Mouse (Mus musculus) embryonic stem cell, embryonic (primary cell): ENCODE measurements around the gene Anapc15.

ENCODE experiments used
- CTCF ChIA-PET, 4 experiments: fragments of 300-600 bp in 2 of 4; fragments of 350-600 bp in 2 of 4; sonication (Branson Sonifier 250); formaldehyde crosslinking; loops; one replicate each; lab custom pipeline; 2022; ENCODE audit warnings: inconsistent platforms in 2 of 4; lab: Charles Lee
- POLR2A ChIA-PET, 4 experiments: fragments of 300-600 bp in 2 of 4; fragments of 350-600 bp in 2 of 4; sonication (Branson Sonifier 250); formaldehyde crosslinking; loops; one replicate each; lab custom pipeline; 2022; ENCODE audit warnings: antibody characterized with exemption in 4 of 4, inconsistent platforms in 1 of 4; lab: Charles Lee

Anapc15 gene

DNA sequence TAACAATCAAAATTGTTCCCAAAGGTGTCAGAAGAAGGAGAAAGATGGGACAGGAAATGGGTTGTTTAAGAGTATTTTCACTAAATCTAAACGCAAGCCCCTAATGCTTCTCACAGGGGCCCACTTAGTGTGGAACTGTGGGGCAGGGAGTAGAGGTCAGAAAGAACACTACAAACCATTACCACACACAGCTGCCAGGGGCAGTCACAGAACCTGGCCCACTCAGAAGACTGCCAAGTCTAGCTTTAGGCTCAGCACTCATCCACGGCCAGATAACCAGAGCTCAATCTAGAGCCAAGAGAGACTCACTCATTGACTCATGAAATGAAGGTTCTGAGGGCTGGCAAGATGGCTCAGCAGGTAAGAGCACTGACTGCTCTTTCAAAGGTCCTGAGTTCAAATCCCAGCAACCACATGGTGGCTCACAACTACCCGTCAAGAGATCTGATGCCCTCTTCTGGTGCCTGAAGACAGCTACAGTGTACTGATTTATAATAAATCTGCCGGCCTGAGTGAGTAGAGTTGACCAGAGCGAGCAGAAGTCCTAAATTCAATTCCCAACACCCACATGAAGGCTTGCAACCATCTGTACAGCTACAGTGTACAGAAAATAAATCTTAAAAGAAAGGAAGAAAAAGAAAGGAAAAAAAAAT is 27.9 kb upstream of the Anapc15 start:
- POLR2A ChIA-PET: interaction anchor here in 3 of 4 experiments (0.6 to 7.2 kb wide), 32 partner anchors 9 to 172 kb away, joined by 3 to 102 read pairs (median 5); partner anchors contain the start of genes Phox2a (in 3 of the 3), Anapc15 (in 2 of the 3), Lamtor1 (in 2 of the 3) and Clpb (in 1 of the 3)
- CTCF ChIA-PET: interaction anchor here (0.5 to 2.5 kb wide), 15 partner anchors 9 to 184 kb away, joined by 3 to 27 read pairs (median 5); partner anchors contain the start of genes Clpb (in 1 of the 4) and Phox2a (in 1 of the 4)

DNA sequence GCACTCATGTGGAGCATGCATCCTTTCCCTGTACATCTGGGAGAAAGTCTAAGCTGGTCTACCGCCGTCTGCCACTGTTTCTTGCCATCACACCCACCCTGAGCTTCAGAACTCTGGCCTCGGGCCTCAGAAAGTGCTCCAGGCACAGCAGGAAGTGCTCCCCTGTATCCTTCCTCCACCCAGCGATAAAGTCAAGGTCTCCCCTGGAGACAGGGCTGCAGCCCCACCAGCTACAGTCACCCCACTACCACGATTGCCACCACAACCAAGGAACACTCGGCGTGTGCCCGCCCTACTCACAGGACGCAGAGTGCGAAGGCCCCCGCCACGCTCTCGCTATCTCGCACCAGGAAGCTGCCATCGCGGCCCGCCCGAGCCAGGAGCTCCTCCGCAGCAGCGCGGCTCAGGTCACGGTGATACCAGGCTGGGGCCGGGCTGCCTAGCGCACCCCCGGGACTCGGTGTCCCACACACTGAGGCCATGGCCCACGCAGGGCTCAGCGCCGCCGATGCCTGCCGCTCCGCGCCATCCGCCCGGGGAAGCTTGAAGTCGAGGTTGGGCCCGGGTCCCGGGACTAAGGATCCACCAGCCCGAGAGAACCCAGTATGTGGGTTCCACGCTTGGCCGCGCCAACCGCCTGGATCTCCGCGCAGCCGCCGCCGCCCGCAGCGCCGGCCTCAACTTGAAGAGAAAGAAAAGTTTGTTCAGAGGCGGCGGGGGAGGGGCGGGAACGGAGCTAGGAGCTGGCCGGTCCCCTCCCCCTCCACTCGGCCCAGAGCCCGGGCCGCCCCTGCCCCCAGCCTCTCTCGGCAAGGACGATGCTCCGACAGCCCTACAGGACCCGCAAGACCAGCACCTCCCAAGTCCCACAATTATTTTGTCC is 27.0 kb upstream of the Anapc15 start:
- ChIA-PET CTCF (interaction anchor here (0.5 to 2.5 kb wide), 25 partner anchors 9 to 1204 kb away, joined by 3 to 27 read pairs (median 4); partner anchors contain the start of genes Clpb (in 1 of the 4) and Phox2a (in 1 of the 4)), POLR2A (interaction anchor here (0.6 to 7.2 kb wide), 50 partner anchors 8 to 801 kb away, joined by 3 to 102 read pairs (median 5); partner anchors contain the start of genes Anapc15 (in 3 of the 4), Phox2a (in 3 of the 4), Clpb (in 2 of the 4) and Folr1 (in 2 of the 4))

- POLR2A ChIA-PET: interaction anchor here (0.6 to 7.2 kb wide), 40 partner anchors 11 to 801 kb away, joined by 3 to 102 read pairs (median 5); partner anchors contain the start of genes Clpb (in 2 of the 4), Folr1 (in 2 of the 4), Lamtor1 (in 2 of the 4) and Phox2a (in 2 of the 4)
Measured at GRCm38 (mm10) chr7:101837154-101837605, 26.3 kb upstream of the Anapc15 start.

GRCm38 (mm10) chr7:101837606-101838471 is 25.7 kb upstream of the Anapc15 start, which contains the start of gene Inppl1:
Gene Inppl1 (minus strand): TSS chr7:101838229.
- POLR2A ChIA-PET: interaction anchor here (0.6 to 7.2 kb wide), 43 partner anchors 10 to 481 kb away, joined by 3 to 102 read pairs (median 5); partner anchors contain the start of genes Phox2a (in 3 of the 4), Anapc15 (in 2 of the 4), Clpb (in 2 of the 4) and Folr1 (in 2 of the 4)
- CTCF ChIA-PET: interaction anchor here in 3 of 4 experiments (0.5 to 2.9 kb wide), 13 partner anchors 11 to 440 kb away, joined by 3 to 13 read pairs (median 6); partner anchors contain the start of gene Clpb (in 1 of the 3)

More at GRCm38 (mm10) chr7:101837154-101837605, 26.3 kb upstream of the Anapc15 start:
- CTCF ChIA-PET: interaction anchor here (0.6 to 2.9 kb wide), 17 partner anchors 10 to 441 kb away, joined by 3 to 27 read pairs (median 5); partner anchors contain the start of genes Clpb (in 1 of the 4) and Phox2a (in 1 of the 4)

- CTCF ChIA-PET: interaction anchor here in 1 of 4 experiments (0.6 kb wide), 1 partner anchor 96 kb away, joined by 5 read pairs; no protein-coding TSS in a partner anchor
- POLR2A ChIA-PET: interaction anchor here in 2 of 4 experiments (1.2 to 2.2 kb wide), 4 partner anchors 8 to 53 kb away, joined by 3 to 6 read pairs (median 4); partner anchors contain the start of gene Folr2 (in 1 of the 2)
Measured at GRCm38 (mm10) chr7:101844186-101844585, 19.3 kb upstream of the Anapc15 start.

- POLR2A ChIA-PET: interaction anchor here in 2 of 4 experiments (0.6 to 2.2 kb wide), 7 partner anchors 9 to 206 kb away, joined by 3 to 12 read pairs (median 3); partner anchors contain the start of genes Folr1 (in 1 of the 2) and Inppl1 (in 1 of the 2)
- CTCF ChIA-PET: interaction anchor here in 2 of 4 experiments (0.6 to 0.9 kb wide), 2 partner anchors 10 to 195 kb away, joined by 3 read pairs; partner anchors contain the start of gene Inppl1 (in 1 of the 2)
Measured at GRCm38 (mm10) chr7:101847934-101848333, 15.6 kb upstream of the Anapc15 start.

DNA sequence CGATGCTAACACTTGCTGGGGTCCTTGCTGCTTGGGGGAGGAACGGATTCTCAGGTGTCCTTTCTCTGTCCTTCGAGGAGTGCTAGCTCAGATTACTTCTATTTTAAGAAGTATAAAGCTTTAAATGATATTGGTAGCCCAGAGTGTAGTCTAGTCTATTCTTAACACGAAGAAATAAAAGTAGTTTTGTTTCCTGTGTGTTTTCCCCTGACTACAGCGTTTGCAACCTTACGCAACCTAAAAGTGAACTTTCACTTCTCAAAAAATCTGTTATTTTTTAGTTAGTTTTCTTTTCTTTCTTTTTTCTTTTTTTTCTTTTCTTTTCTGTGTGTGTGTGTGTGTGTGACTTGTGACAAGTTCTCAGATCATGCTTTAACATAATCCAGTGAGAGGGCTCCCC is 11.8 kb upstream of the Anapc15 start:
- POLR2A ChIA-PET: interaction anchor here in 3 of 4 experiments (0.6 to 3.1 kb wide), 10 partner anchors 10 to 150 kb away, joined by 3 to 11 read pairs (median 6); partner anchors contain the start of gene Inppl1 (in 1 of the 3)
- CTCF ChIA-PET: interaction anchor here (0.7 to 1.9 kb wide), 10 partner anchors 8 to 188 kb away, joined by 3 to 12 read pairs (median 5); partner anchors contain the start of genes Inppl1 (in 2 of the 4) and Clpb (in 1 of the 4)

DNA sequence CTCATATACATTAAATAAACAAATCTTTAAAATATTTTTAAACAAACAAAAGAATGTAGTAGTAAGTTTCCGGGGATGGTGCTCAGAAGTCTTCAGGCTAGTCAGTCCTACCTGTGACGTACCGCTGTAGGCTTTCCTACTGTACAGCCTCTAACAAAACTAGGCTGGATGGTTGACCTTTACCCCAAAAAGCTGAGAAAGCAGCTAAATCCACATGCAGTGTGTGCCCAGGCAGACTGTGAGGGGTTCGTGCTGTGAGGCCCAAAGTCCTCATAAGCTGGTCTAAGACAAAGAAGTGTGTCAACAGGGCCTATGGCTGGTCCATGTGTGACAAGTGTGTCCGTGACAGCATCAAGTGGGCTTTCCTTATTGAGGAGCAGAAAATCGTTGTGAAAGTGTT is 10.7 kb upstream of the Anapc15 start:
- ChIA-PET CTCF (interaction anchor here in 1 of 4 experiments (1.5 kb wide), 1 partner anchor 30 kb away, joined by 5 read pairs; no protein-coding TSS in a partner anchor), POLR2A (interaction anchor here in 2 of 4 experiments (0.9 to 2.5 kb wide), 9 partner anchors 9 to 129 kb away, joined by 3 to 9 read pairs (median 4); partner anchors contain the start of gene Inppl1 (in 2 of the 2))

- ChIA-PET CTCF (no interaction called here), POLR2A (interaction anchor here in 1 of 4 experiments (0.6 to 2.5 kb wide), 6 partner anchors 8 to 130 kb away, joined by 3 to 8 read pairs (median 3); partner anchors contain the start of gene Inppl1)
Measured at GRCm38 (mm10) chr7:101853816-101854215, 9.7 kb upstream of the Anapc15 start.

- ChIA-PET POLR2A (interaction anchor here in 2 of 4 experiments (0.5 to 2.8 kb wide), 5 partner anchors 9 to 101 kb away, joined by 3 to 6 read pairs (median 4); no protein-coding TSS in a partner anchor), CTCF (interaction anchor here in 1 of 4 experiments (0.5 kb wide), 1 partner anchor 1892 kb away, joined by 3 read pairs; no protein-coding TSS in a partner anchor)
Measured at GRCm38 (mm10) chr7:101857094-101857493, 6.4 kb upstream of the Anapc15 start, which contains the start of gene Folr2. Gene Folr2 (minus strand): TSS chr7:101857194.

- ChIA-PET POLR2A (interaction anchor here (0.5 to 4.2 kb wide), 25 partner anchors 9 to 392 kb away, joined by 3 to 58 read pairs (median 6); partner anchors contain the start of genes Folr1 (in 2 of the 4), Inppl1 (in 2 of the 4), Clpb (in 1 of the 4) and Nup98 (in 1 of the 4)), CTCF (interaction anchor here (0.7 to 2.0 kb wide), 7 partner anchors 7 to 195 kb away, joined by 3 to 9 read pairs (median 4); partner anchors contain the start of genes Clpb (in 1 of the 4) and Folr1 (in 1 of the 4))
Measured at GRCm38 (mm10) chr7:101858362-101858761, 5.2 kb upstream of the Anapc15 start.

DNA sequence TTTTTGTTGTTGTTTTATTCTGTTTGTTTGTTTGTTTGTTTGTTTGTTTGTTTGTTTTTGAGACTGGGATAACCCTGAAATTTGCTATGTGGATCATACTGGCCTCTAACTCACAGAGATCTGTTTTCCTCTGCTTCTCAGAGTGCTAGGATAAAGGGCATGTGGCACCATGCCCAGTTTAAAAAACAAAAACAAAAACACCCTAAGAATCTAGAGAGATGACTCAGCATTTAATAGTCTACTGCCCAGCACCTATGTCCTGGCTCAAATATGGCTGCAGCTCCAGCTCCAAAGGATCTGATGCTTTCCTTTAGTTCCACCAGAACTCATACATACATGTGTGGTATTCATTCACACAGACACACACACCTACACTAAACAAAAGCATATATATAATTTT is 2.5 kb upstream of the Anapc15 start:
- POLR2A ChIA-PET: interaction anchor here in 3 of 4 experiments (0.6 to 14.3 kb wide), 6 partner anchors 9 to 174 kb away, joined by 3 to 186 read pairs (median 6); partner anchors contain the start of genes Folr1 (in 1 of the 3), Inppl1 (in 1 of the 3) and Phox2a (in 1 of the 3)
- CTCF ChIA-PET: interaction anchor here in 3 of 4 experiments (0.5 to 1.4 kb wide), 3 partner anchors 10 to 229 kb away, joined by 4 to 5 read pairs (median 5); no protein-coding TSS in a partner anchor

- POLR2A ChIA-PET: interaction anchor here (0.6 to 14.3 kb wide), 12 partner anchors 9 to 62 kb away, joined by 3 to 186 read pairs (median 6); partner anchors contain the start of genes Inppl1 (in 2 of the 4), Lamtor1 (in 1 of the 4) and Tomt (in 1 of the 4)
- CTCF ChIA-PET: interaction anchor here in 2 of 4 experiments (1.0 to 1.8 kb wide), 6 partner anchors 12 to 199 kb away, joined by 4 to 5 read pairs (median 4); partner anchors contain the start of gene Clpb (in 1 of the 2)
Measured at GRCm38 (mm10) chr7:101862291-101862690, 1.2 kb upstream of the Anapc15 start.

DNA sequence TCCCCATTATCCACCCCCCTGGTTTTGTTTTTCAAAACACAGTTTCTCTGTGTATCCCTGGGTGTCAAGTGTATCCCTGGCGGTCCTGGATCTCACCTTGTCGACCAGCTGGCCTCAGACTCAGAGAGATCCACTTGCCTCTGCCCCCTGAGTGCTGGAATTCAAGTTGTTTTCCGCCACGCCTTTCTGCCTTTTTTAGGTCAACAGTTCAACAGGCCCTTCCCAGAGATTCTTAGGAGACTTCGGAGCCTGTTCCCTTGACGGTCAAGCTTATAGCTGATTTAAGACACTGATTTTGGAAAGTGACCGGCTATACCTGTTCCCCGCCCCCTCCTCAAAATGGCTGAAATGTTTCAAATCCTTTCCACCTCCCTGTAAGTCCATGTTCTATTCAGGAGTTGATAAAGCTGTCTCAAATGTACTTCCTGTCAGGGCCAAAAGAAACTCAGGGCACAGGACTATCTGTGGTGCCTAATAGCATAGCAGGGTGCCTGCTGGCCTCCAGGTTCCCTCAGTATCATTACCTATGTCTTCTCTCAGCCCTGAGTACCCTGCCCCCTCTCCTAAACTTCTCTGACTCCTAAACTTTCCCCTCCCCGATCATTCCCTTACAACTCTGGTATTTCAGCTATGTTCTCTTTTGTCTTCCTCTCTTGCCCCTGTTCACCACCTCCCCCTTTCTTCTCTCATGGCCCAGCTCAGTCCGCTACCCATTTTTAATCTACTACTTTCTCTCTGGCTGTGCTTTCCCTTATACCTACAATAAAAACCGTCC is 3.2 kb downstream of the Anapc15 start:
- CTCF ChIA-PET: interaction anchor here in 3 of 4 experiments (0.6 to 1.2 kb wide), 6 partner anchors 30 to 1004 kb away, joined by 3 to 8 read pairs (median 3); partner anchors contain the start of gene Relt (in 1 of the 3)
- POLR2A ChIA-PET: interaction anchor here (0.5 to 14.3 kb wide), 47 partner anchors 7 to 344 kb away, joined by 3 to 186 read pairs (median 5); partner anchors contain the start of genes Inppl1 (in 3 of the 4), Lamtor1 (in 3 of the 4), Clpb (in 2 of the 4) and Folr2 (in 1 of the 4)
